Mouse (Mus musculus) regulatory T cell (primary cell): ENCODE results near the gene Gli2.

Experiments used
- in situ Hi-C: fragments of 300-600 bp; cut with MboI, MseI; formaldehyde crosslinking; loops from one replicate; pipeline ENCODE4 v1.15.1; 2025; ENCODE audit warnings: high pct_unique_total_duplicates

The Gli2 gene

DNA sequence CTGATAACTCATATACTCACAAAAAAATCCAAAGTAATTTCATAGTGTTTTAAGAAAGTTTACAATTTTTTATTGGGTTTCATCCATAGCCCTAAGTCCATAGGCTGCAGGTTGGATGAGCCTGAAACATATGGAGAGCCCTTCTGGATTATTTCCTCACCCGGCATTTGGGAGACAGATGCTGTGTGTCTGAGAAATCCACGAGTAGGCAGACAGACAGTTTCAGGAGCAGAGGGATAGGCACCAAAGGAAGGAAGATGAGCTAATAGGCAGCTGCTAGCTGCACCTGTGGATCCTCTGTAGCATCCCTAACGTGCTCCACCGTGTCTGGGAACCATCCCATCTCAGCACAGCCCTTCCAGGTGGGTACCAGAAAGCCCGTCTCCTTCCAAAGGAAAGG lies 251.3 kb downstream of the Gli2 start:
- in situ Hi-C loops, result no loop called here

DNA sequence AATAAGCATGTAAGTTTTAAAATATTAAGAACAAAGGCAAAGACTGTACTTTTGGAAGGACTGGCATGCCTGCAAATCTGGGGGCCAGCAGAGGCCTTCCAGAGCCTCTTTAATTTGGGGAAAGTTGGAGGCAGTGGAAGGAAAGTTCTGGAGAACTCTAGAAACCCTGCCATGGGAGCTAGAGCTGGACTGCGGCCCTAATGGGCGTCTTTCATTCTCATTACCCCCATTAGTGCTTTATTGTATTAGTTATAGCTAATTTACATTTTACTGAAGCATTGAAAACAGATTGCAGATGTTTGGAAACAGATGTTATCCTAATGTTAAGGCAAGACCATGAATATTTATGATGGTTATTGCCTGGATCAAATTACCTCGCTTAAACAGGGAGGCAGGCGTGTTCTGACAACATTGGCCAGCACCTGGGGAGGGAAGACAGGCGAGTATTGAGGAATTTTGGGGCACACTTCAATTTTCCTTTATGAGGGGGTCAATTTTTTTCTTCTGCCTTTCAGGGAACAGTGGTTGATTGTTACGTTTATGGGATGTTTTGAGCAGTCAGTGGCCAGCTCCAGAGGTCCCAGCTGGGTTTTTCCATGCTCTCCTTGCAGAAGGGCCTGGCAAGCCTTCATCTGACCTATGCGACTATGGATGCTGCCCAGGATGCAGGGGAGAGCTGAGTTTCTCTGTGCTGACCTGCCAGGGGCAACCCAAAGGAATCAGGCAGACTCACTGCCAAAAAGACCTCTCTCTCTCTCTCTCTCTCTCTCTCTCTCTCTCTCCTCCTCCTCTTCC lies 253.9 kb downstream of the Gli2 start:
- in situ Hi-C loops, result no loop called here

DNA sequence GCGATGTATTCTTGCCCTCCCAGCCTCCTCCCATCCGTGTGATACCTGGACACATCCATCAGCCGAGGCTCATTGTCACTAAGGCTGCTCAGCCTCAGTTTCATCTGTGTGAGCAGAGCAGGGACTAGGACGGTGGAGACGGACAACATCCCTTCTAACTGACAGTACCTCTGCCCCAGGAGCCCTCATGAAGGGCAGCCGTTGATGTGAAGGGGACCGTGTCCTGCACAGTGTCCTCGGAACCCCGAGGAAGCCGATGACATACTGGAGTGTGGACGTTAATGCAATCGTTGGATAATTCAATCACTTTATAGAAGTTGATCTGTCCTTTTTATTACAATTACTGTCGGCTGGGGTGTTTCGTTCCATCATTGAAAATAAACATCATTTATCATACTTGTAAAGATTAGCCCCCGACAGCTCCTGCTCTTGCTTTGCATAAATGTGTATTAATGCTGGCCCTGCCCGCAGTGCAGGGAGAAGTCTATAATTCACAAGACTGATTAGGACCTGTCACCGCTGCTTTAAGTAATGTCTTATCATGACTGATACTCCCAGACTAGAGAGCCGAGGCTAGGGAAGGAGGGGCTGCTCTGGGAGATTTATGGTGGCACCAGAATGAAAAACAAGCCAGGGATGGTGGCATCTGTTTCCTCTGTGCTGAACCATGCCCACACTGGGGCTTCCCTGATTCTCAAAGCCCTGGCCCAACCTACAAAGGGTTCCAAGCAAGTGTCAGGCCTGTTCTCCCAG lies 257.8 kb downstream of the Gli2 start:
- in situ Hi-C loops, result no loop called here

DNA sequence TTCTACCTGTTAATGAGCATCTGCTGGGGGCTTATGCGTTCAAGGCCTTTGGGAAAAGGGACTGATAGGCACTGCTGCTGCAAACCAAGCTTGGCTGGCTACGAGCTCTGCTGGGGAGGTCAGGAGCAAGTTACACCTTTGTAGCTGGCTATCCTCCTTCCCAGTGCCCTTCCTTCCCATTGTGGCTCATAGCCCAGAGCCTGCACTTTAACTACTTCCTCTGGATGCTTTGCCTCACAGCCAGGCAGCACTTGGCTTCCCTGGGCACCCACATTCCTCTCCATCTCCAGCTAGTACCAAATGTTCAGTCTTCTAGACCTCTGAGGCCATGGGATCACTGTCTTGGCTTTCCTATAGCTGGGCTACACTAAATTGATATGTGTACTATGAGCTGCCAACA lies 263.5 kb downstream of the Gli2 start:
- in situ Hi-C loops, result no loop called here

DNA sequence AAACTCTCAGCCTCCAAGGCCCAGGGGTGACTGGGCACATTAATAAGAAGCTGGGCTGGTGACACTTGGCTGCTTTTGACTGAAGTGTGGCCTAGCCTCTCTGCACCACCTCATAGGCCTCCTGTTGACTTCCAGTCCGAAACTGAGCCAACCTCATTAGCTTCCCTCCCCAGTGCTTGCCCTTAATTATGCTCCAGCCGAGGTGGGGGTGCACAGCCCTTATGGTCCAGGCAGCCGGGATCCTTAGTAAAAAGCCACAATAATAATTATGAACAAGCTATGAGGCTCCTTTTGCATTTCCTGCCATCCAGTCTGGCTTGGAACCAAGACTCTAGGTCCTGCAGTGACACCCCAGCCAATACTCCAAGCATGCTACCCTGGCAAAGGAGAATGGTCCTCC lies 264.0 kb downstream of the Gli2 start:
- in situ Hi-C loops, result no loop called here

DNA sequence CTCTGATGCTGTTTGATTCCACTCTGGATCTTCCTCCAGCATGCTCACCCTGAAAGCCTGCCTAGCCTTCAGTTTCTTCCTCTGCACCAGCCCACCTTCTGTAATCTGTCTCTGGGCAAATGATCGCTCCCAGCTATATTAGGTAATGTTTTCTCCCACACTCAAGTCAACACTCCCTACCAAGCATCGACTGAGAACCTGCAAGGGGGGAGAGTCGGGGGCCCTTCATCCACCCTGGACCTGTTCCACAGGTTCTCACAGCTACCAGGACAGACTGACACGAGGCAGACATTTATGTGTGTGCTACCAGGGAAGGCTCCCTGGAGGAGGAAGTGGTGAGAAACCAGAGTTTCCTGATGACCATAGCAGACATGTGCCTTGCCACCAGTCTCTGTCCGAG lies 264.6 kb downstream of the Gli2 start:
- in situ Hi-C loops, result no loop called here

DNA sequence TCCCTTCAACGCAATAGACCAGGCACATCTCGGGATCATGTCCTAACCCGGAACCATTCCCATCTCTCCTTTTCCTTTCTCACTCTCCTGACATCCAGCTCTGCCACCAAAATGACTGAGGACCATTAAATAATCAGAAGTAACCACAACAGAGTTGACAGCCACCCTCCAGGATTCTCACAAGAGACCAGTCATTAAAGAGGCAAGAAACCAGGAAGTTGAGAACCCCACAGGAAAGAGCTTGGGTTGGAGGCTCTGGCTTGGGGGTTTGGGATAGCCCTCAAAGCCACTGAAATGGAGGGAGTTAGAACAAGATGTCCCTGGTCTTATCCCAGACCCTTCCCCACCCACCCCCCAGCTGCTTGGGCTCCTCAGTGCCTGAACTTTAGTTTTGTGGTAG lies 265.9 kb downstream of the Gli2 start:
- in situ Hi-C loops, result no loop called here
